Mouse (Mus musculus) kidney, adult 10 weeks (tissue): ENCODE results near the gene Nmt1. TPM values are rescaled to one million over a fixed set of nuclear protein-coding genes. Genes with fewer than 3 reads are reported as not detected.

Experiments
- polyA plus RNA-seq: library from polyadenylated mRNA; stranded (reverse); fragments of 350-450 nt; fragmentation: Illumina TruSeq; extraction: RNeasy Lipid Tissue Mini Kit (QIAGEN cat#74804); gene quantifications from one replicate; pipeline ENCODE4 v1.2.3, GENCODE M21; 2014; ENCODE audit warnings: low read depth, low replicate concordance

The Nmt1 gene
- 11.0 TPM for polyA plus RNA-seq

GRCm38 (mm10) chr11:103028176-103028891 is at the start of gene Nmt1, which contains the start of gene Dcakd:
Gene Nmt1, plus strand, starts transcription at chr11:103028190.
Gene Dcakd, minus strand, starts transcription at chr11:103028333.

GRCm38 (mm10) chr11:103101481-103101865 is 73.5 kb downstream of the Nmt1 start, which contains the start of the genes Plcd3 and Acbd4:
Gene Plcd3, minus strand, starts transcription at chr11:103101658.
Gene Acbd4, plus strand, starts transcription at chr11:103101682.

GRCm38 (mm10) chr11:103116008-103116818 is 88.2 kb downstream of the Nmt1 start, which contains the start of gene Hexim1:
Gene Hexim1, plus strand, starts transcription at chr11:103116231.

Other genes with a start within 250 kb of the Nmt1 start
- gene Gjc1, start 208.5 kb upstream of the Nmt1 start, polyA plus RNA-seq, result 7.6 TPM
- gene Higd1b, start 192.3 kb upstream of the Nmt1 start, polyA plus RNA-seq, result not detected
- gene Eftud2, start 147.2 kb upstream of the Nmt1 start, polyA plus RNA-seq, result 21.4 TPM
- gene Ccdc103, start 147.0 kb upstream of the Nmt1 start, polyA plus RNA-seq, result 0.97 TPM
- not detected for gene Fam187a, start 143.0 kb upstream of the Nmt1 start, polyA plus RNA-seq
- gene Gfap, start 127.3 kb upstream of the Nmt1 start, polyA plus RNA-seq, result not detected
- gene Kif18b, start 103.1 kb upstream of the Nmt1 start, polyA plus RNA-seq, result not detected
- gene C1ql1, start 81.5 kb upstream of the Nmt1 start, polyA plus RNA-seq, result not detected
- gene Dcakd, start 143 bp downstream of the Nmt1 start, polyA plus RNA-seq, result 17.1 TPM
- gene Plcd3, start 73.5 kb downstream of the Nmt1 start, polyA plus RNA-seq, result not detected
- gene Acbd4, start 73.5 kb downstream of the Nmt1 start, polyA plus RNA-seq, result 5.1 TPM
- 42.3 TPM for gene Hexim1, start 88.0 kb downstream of the Nmt1 start, polyA plus RNA-seq
- gene Hexim2, start 104.2 kb downstream of the Nmt1 start, polyA plus RNA-seq, result 0.44 TPM
- gene Fmnl1, start 142.9 kb downstream of the Nmt1 start, polyA plus RNA-seq, result 2.1 TPM
- not detected for gene 1700023F06Rik, start 180.4 kb downstream of the Nmt1 start, polyA plus RNA-seq
- not detected for gene Spata32, start 190.2 kb downstream of the Nmt1 start, polyA plus RNA-seq
- gene Map3k14, start 239.3 kb downstream of the Nmt1 start, polyA plus RNA-seq, result not detected